Mouse (Mus musculus): ENCODE data around the gene Vps54.

DNA sequence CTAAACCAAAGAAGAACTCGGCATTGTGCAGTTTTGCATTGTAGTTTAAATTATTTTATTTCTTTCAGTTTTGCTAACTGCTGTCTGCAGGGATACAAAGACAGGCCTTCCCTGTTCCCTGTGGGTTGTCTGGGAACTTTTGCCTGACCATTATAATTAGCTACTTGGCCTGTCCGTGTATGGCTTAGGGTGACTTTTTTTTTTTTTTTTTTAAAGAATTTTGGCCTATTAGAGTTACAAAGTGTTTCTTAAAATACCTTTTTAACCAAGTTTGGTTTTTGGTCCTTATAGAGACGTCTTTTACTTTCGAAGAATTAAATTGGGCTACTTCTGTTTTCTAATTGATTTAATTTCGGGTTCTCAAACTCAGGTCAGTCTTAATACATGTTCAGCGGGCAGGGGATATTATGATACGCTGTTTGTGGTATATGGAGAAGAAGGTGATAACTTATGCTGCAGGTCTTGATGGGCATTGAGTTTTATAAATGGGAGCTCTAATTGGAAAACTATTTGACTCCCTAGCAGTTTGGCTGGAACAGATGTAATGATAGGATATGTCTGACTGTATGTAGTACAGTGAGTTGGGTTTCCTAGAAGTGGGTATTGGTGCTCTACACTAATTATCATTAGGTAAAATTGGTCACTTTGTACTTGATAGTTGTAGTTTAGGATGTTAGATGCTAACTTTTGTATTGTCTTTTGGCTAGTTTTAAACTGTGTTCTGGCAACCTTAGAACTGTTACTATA lies 855 bp downstream of the Vps54 start:
- TF ChIP-seq MYOG (IDR thresholded peaks at IDR 0.05; ENCODE audit: control insufficient read depth, extremely low read depth, insufficient read length): no peak
- no peak for TF ChIP-seq CTCF (IDR thresholded peaks at IDR 0.05; ENCODE audit: control insufficient read depth, insufficient read depth, insufficient read length)

All from C2C12 (cell line).